Mouse (Mus musculus): ENCODE measurements around the gene Plxnb1.

DNA sequence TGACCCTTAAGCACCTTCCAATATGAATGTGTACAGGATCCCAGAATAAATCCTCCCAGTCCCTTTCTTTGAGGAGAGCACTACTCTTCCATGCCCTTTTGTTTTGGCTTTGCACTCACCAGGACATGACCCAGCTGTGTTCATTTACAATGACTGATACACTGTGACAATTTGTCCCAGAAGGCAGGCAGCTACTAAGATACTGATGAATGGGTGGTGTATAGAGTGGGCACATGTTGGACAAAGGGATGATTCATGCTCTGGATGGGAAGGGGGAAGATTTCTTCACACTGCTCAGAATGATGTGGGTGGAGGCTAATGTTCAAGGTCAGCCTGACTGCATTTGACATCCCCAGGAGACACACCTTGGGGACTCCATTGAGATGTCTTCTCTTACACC lies 72.1 kb downstream of the Plxnb1 start:
- TF ChIP-seq CTCF (conservative IDR thresholded peaks at IDR 0.05; ENCODE audit: low read length) (no peak), POU5F1 (IDR thresholded peaks at IDR 0.05; ENCODE audit: borderline replicate concordance, low read length) (no peak)
